Mouse (Mus musculus): ENCODE data around the gene Cox5a.

GRCm38 (mm10) chr9:57564609-57565008 lies 43.5 kb downstream of the Cox5a start:
- TF ChIP-seq CTCF (IDR thresholded peaks at IDR 0.05; ENCODE audit: low read depth, low read length) (no peak), GATA1 (IDR thresholded peaks at IDR 0.05; ENCODE audit: borderline replicate concordance, low read length) (no peak), POLR2AphosphoS5 (IDR thresholded peaks at IDR 0.05; ENCODE audit: insufficient replicate concordance, low read depth, low read length) (no peak), TAL1 (conservative IDR thresholded peaks at IDR 0.05; ENCODE audit: low read depth, low read length) (no peak), GATA2 (IDR thresholded peaks at IDR 0.05; ENCODE audit: borderline replicate concordance, low read depth, low read length) (no peak)
